Mouse (Mus musculus): ENCODE data around the gene Armh4.
"Not testable (repeated sequence)": the region's sequence is repeated elsewhere in the genome, so short reads cannot be mapped to it uniquely, and the experiment has no call there.

The Armh4 gene

DNA sequence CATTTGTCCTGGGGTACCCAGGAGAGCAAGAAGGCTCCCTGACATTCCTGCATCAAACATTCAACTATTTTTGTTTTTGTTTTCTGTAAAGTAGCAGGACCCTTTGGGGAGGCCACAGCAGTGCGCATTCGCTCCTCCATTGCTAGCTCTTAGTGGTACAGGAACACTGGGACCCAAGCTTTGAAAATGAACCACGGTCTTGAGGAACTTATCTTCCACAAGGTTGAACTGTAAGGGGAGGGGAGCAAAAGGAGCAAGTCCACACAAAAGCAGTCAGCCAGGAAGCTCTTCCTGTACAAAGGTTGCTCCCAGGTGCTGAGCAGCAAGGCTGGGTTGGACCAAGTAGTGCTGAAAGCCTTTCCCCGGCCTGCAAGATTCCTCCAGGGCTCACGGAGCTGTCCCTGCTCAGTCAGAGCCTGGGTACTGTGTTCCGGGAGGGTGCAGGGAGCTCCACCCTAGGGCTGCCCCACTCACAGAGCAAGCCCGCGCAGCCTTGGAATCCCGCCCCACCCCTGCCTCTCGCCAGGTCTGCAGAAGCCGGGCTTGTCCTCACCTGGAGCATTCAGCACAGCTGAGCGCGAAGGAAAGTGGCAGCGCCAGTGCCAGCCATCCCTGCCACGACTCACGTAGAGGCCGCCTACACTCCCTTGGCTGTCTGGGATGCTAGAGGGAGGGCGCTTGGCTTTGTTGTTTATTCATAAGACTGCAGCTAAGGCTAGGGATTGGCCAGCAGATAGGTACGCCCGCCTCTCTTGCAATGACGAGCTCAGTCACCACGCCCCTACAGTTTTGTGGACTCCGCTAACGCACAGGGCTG, at the start of gene Armh4:
Gene Armh4 (minus strand): TSS at position 669 of the 817 bp plus-strand sequence.
- DNase-seq (ENCODE audit: low read depth) = no peak

GRCm38 (mm10) chr14:49829192-49830171, 46.3 kb upstream of the Armh4 start:
- DNase-seq (ENCODE audit: low read depth) = no peak

GRCm38 (mm10) chr14:49819721-49820440, 36.7 kb upstream of the Armh4 start:
- DNase-seq (ENCODE audit: low read depth) = not testable (repeated sequence)

DNA sequence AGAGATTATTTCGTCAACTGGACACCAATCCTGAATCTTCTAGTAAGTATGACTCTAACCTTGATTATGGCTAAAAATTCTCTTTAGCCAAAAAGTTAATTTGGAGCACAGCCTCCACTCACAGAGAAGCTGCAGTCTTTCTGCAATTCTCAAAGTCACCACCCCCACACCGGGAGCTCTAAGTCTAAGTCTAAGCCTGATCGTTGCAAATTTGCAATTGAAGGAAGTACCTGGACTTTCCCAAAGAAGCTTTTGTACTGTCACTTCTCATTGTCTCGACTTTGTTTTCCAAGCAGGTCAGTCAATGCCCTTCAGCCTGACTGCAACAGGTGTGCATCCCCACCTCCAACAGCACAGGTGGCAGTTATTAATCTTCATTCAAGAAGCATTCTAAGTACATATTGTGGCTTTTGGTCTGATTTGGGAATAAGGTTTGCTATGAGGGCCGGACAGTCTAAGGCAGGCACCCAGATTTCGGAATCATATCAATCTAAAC, 35.6 kb upstream of the Armh4 start:
- not testable (repeated sequence) for DNase-seq (ENCODE audit: low read depth)

DNA sequence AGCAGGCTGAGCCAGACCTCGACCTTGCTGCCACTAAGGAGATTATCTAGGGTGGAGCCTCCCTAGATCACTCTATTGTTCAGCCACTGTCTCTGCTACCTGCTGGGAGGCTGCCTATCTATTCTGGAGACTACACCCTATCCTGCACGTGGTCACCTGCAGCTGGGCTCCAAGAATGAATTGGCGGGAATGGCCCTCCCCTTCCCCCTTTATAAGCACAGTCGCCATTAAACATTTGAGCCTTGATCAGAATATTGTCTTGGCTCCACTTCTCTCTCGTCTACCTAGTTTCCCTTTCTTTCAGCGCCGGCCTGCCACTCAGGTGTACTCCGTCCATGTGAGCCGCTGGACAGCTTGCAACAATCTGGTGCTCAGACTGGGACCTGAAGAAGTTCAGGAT, 29.8 kb upstream of the Armh4 start:
- DNase-seq (ENCODE audit: low read depth) = not testable (repeated sequence)

GRCm38 (mm10) chr14:49805051-49805450, 21.9 kb upstream of the Armh4 start:
- DNase-seq (ENCODE audit: low read depth) = not testable (repeated sequence)

GRCm38 (mm10) chr14:49801444-49801843, 18.3 kb upstream of the Armh4 start:
- peak; percentile 19 for DNase-seq (ENCODE audit: low read depth)

- DNase-seq (ENCODE audit: low read depth) = no peak
Observed at GRCm38 (mm10) chr14:49793948-49794347, 10.8 kb upstream of the Armh4 start.

GRCm38 (mm10) chr14:49790542-49790941, 7.4 kb upstream of the Armh4 start:
- no peak for DNase-seq (ENCODE audit: low read depth)

DNA sequence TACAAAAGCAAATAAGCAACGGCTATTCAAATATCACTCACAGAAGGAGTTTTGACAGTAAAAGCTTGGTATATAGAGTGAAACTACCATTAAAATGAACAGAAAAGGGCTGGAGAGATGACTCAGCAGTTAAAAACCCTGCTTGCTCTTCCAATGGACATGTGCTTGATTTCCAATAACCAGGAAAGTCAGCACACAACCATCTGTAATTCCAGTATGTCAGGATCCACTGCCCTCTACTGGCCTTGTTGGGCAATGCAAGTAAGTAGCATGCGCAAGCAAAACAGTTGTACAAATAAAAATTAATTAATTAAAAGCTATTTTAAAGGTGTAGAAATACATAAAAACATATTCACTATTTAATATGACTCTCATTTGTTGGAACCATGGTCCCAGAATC, 2.6 kb upstream of the Armh4 start:
- DNase-seq (ENCODE audit: low read depth) = peak; percentile 59

DNA sequence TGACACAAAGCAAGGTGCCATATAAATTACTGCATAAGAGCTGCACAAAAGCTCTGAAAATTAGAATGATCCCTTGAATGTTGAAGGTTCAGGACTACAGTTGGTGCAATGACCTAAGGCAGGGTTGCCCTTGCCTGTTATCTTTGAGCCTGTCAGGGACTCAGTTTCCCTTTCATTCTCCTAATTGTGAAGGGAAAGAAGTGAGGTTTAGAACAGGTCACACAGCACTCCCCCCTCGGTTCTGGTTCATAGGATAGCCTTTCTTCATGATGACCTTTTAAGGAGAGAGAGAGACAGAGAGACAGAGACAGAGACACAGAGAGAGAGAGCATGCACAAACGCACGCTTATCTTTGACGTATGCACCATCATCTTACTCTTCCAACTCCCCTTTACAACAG, 683 bp upstream of the Armh4 start:
- no peak for DNase-seq (ENCODE audit: low read depth)

GRCm38 (mm10) chr14:49780416-49780815, 2.8 kb downstream of the Armh4 start:
- DNase-seq (ENCODE audit: low read depth) = no peak

DNA sequence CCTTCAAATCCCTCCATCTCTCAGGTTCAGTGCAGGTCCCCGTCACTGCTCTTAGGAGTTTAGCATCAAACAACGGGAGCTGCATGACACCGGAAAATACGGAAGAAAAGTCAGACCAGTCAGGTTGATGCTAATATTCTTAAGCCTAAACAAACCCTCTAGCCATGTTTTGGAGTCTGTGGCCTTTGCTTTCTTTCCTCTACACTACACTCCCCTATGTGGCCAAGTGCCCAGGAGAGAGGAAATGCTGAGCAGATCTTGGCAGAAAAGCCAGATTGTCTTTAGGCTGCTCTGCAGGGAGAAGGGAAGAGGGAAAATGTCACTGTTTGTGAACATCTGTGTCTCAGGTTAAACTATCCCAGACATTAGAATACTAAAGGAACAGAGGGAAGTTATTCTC, 5.6 kb downstream of the Armh4 start:
- not testable (repeated sequence) for DNase-seq (ENCODE audit: low read depth)

DNA sequence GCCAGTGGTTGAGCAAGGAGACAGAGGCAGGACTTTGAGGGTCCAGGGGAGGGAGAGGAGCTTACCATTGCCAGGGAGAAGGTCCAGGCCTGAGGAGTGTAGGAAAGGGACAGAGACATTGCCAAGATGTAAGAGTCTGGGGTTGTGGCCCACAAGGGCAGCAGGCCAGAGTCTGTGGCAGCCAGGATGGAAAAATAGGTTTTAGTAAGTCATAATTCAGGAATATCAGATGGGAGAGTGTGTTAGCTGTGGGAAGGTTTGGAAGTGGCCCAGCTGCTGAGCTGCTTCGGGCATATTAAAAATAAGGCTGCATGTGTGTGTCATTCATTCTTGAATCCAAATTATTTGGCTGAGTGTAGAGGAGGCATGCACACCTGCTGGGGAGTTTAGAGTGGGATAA, 11.4 kb downstream of the Armh4 start:
- no peak for DNase-seq (ENCODE audit: low read depth)

GRCm38 (mm10) chr14:49766601-49767000, 16.6 kb downstream of the Armh4 start:
- DNase-seq (ENCODE audit: low read depth) = no peak

- no peak for DNase-seq (ENCODE audit: low read depth)
Observed at GRCm38 (mm10) chr14:49755845-49756244, 27.3 kb downstream of the Armh4 start.

- DNase-seq (ENCODE audit: low read depth) = no peak
Observed at GRCm38 (mm10) chr14:49752614-49753013, 30.6 kb downstream of the Armh4 start.

GRCm38 (mm10) chr14:49745874-49746273, 37.3 kb downstream of the Armh4 start:
- no peak for DNase-seq (ENCODE audit: low read depth)

GRCm38 (mm10) chr14:49743946-49744526, 39.1 kb downstream of the Armh4 start:
- DNase-seq (ENCODE audit: low read depth) = no peak

GRCm38 (mm10) chr14:49739328-49739727, 43.9 kb downstream of the Armh4 start:
- DNase-seq (ENCODE audit: low read depth) = no peak

DNA sequence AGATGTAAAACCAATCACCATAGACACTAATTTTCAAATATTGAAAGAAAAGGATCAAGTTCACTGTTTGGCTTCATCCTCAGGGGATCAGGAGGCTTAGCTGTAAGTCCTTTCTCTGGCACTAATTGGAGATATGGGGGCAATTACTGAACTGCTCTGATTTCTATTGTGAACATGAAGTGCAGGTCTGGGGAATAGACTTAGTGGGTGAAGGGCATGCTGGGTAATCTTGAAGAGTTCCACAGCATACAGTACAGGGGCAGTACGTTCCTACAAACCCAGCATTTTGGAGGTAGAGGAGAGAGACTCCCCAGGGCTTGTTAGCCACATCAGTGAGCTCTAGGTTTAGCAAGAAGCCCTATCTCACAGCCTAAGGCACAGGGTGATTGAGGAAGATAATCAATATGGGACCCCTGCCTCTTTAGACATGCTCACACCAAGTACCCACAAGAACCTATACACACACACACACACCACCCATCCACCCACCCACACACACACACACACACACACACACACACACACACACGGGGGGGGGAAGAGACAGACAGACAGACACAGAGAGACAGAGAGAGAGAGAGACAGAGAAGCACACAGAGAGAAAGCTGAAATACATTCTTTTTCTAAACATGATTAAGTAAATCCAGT, 44.6 kb downstream of the Armh4 start:
- DNase-seq (ENCODE audit: low read depth) = no peak

All from NIH3T3 (cell line).